Mouse (Mus musculus) thymus, adult 2 months (tissue): ENCODE measurements around the gene Trim41.

Experiments used
- CTCF ChIP-seq: fragments of 200-500 bp; IDR thresholded peaks from 2 replicates; pipeline ENCODE4 v1.5.1; 2012; ENCODE audit warnings: mild to moderate bottlenecking, control low read depth, low read length, moderate library complexity, borderline replicate concordance; ENCODE audit not compliant: control insufficient read depth, poor library complexity, insufficient read depth; ENCODE audit errors: extremely low read depth
- POLR2A ChIP-seq: fragments of 200-500 bp; IDR thresholded peaks from 2 replicates; pipeline ENCODE4 v1.6.1; 2012; ENCODE audit warnings: mild to moderate bottlenecking, low read length, control low read depth, moderate library complexity; ENCODE audit not compliant: control insufficient read depth, poor library complexity, insufficient read depth; ENCODE audit errors: extremely low read depth

- no peak for TF ChIP-seq CTCF
- no peak for TF ChIP-seq POLR2A
Observed at GRCm38 (mm10) chr11:48808737-48809433, 8.3 kb downstream of the Trim41 start.
